Mouse (Mus musculus): Measurements from ENCODE around the gene Tmem33. TPM values are rescaled to one million over a fixed set of nuclear protein-coding genes. Genes with fewer than 3 reads are reported as not detected.

The Tmem33 gene
- total and polyA plus RNA-seq, 3 experiments = 70.4 to 147 (median 134) TPM

DNA sequence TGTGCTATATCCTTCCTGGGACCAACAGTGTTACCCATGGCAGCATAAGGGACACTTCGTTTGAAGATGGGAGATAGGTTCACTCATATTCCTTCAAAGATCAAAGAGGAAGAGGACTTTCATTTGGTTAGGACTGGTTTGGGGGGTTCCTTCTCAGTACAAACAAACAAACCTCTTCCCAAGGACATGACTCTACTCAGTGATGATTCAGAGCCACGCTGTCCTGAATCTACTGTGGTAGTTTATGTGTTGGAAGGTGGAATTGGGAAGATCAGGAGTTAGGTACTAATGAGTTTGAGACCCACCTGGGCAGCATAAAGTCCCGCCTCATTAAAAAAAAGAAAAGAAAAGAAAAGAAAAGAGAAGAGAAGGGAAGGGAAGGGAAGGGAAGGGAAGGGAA is 24.9 kb upstream of the Tmem33 start:
- H3K9me3 ChIP-seq (replicated peaks; ENCODE audit: low read length) = peaks cover 8% of the 10 kb centered on the region
- no peak overlapping the region for H3K4me3 ChIP-seq (replicated peaks in 1 of 3; ENCODE audit: low read depth in 2 of 3, low read length in 2 of 3, poor library complexity in 1 of 3)
- H3K27ac ChIP-seq (ENCODE audit: insufficient read depth, low read depth) = no peak overlapping the region
- in situ Hi-C loops (cut with MboI; ENCODE audit: low pct_ligation_motif_present, low pct_unique_long_range_greater_than_20kb, low sequenced_read_pairs) = loop anchor here (10.0 kb wide), 1 partner anchor 181 kb away; no protein-coding TSS in a partner anchor
- no peak overlapping the region for H3K4me2 ChIP-seq (ENCODE audit: insufficient read depth, low read depth, poor library complexity, severe bottlenecking)
- H3K27me3 ChIP-seq (replicated peaks) = no peaks in the 10 kb centered on the region
- TF ChIP-seq CHD2 (IDR thresholded peaks at IDR 0.05; ENCODE audit: low read length) (no peak), POLR2A (IDR thresholded peaks at IDR 0.05; ENCODE audit: low read depth, low read length) (no peak), MAZ (IDR thresholded peaks at IDR 0.05; ENCODE audit: low read depth, low read length) (no peak)
- H3K36me3 ChIP-seq (replicated peaks in 1 of 2; ENCODE audit: control insufficient read depth in 1 of 2, insufficient read depth in 1 of 2, low read length in 1 of 2) = no peaks in the 10 kb centered on the region
- peaks cover 0 to 4% of the 10 kb centered on the region in 2 experiments; a peak in 2 of 4 replicates for H3K4me1 ChIP-seq (ENCODE audit: control insufficient read depth in 1 of 2, insufficient read depth in 2 of 2)
- dilution Hi-C loops (cut with MboI; ENCODE audit: extremely low pct_ligation_motif_present, extremely low pct_unique_long_range_greater_than_20kb, low sequenced_read_pairs) = no loop called here
- H3K79me2 ChIP-seq (replicated peaks; ENCODE audit: control insufficient read depth, extremely low read depth, insufficient read depth, poor library complexity, severe bottlenecking) = no peaks in the 10 kb centered on the region
- DNase-seq (ENCODE audit: extremely low read depth) = no peak
- no peak overlapping the region for H3K9ac ChIP-seq (ENCODE audit: insufficient read depth, low read depth)

DNA sequence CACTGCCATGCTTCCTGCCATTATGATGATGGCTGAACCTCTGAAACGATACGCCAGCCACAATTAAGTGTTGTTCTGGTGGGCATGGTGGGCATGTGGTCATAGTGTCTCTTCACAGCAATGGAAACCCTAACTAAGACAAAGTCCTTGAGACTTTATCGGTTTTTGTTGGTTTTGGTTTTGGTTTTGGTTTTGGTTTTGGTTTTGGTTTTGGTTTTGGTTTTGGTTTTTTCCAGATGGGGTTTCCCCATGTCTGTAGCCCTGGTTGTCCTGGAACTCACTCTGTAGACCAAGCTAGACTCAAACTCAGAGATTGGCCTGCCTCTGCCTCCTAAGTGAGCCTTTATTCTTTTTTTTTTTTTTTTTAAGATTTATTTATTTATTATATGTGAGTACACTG is 23.8 kb upstream of the Tmem33 start:
- H3K4me3 ChIP-seq (replicated peaks in 1 of 3; ENCODE audit: low read depth in 2 of 3, low read length in 2 of 3, poor library complexity in 1 of 3) = no peak overlapping the region
- no peaks in the 10 kb centered on the region for H3K9me3 ChIP-seq (replicated peaks; ENCODE audit: low read length)
- H3K27ac ChIP-seq (ENCODE audit: insufficient read depth, low read depth) = no peak overlapping the region
- no peaks in the 10 kb centered on the region for H3K27me3 ChIP-seq (replicated peaks)
- in situ Hi-C loops (cut with MboI; ENCODE audit: low pct_ligation_motif_present, low pct_unique_long_range_greater_than_20kb, low sequenced_read_pairs) = loop anchor here (10.0 kb wide), 1 partner anchor 182 kb away; no protein-coding TSS in a partner anchor
- H3K9ac ChIP-seq (ENCODE audit: insufficient read depth, low read depth) = no peak overlapping the region
- peak; percentile 41 for DNase-seq (ENCODE audit: extremely low read depth)
- H3K36me3 ChIP-seq (replicated peaks in 1 of 2; ENCODE audit: control insufficient read depth in 1 of 2, insufficient read depth in 1 of 2, low read length in 1 of 2) = no peaks in the 10 kb centered on the region
- peaks cover 0 to 4% of the 10 kb centered on the region in 2 experiments; a peak in 2 of 4 replicates for H3K4me1 ChIP-seq (ENCODE audit: control insufficient read depth in 1 of 2, insufficient read depth in 2 of 2)
- dilution Hi-C loops (cut with MboI; ENCODE audit: extremely low pct_ligation_motif_present, extremely low pct_unique_long_range_greater_than_20kb, low sequenced_read_pairs) = no loop called here
- H3K79me2 ChIP-seq (replicated peaks; ENCODE audit: control insufficient read depth, extremely low read depth, insufficient read depth, poor library complexity, severe bottlenecking) = no peaks in the 10 kb centered on the region
- no peak overlapping the region for H3K4me2 ChIP-seq (ENCODE audit: insufficient read depth, low read depth, poor library complexity, severe bottlenecking)
- TF ChIP-seq RAD21 (IDR thresholded peaks at IDR 0.05; ENCODE audit: low read depth, low read length) (no peak), ETS1 (conservative IDR thresholded peaks at IDR 0.05; ENCODE audit: low read depth, low read length) (peak; percentile 88), IRF4 (IDR thresholded peaks at IDR 0.05; ENCODE audit: low read depth, low read length) (peak; percentile 49), ELF1 (IDR thresholded peaks at IDR 0.05; ENCODE audit: low read depth, low read length) (no peak), MEF2A (IDR thresholded peaks at IDR 0.05; ENCODE audit: borderline replicate concordance, low read depth, low read length) (no peak), EP300 (IDR thresholded peaks at IDR 0.05; ENCODE audit: low read length) (peak; percentile 72), HCFC1 (IDR thresholded peaks at IDR 0.05; ENCODE audit: low read depth, low read length) (no peak), JUND (conservative IDR thresholded peaks at IDR 0.05; ENCODE audit: low read depth, low read length) (no peak), GABPA (IDR thresholded peaks at IDR 0.05; ENCODE audit: insufficient replicate concordance, low read depth, low read length) (no peak), E2F4 (IDR thresholded peaks at IDR 0.05; ENCODE audit: insufficient replicate concordance, low read depth, low read length) (no peak), BHLHE40 (IDR thresholded peaks at IDR 0.05; ENCODE audit: low read depth, low read length) (no peak), CTCF (conservative IDR thresholded peaks at IDR 0.05 in 1 of 2, IDR thresholded peaks at IDR 0.05 in 1 of 2; ENCODE audit: low read depth in 2 of 2, low read length in 2 of 2) (no peak), ZNF384 (IDR thresholded peaks at IDR 0.05; ENCODE audit: low read depth, low read length) (no peak), MAX (IDR thresholded peaks at IDR 0.05; ENCODE audit: low read length) (peak; percentile 36; the same call in 1 of the 2 replicates), MYC (IDR thresholded peaks at IDR 0.05; ENCODE audit: low read depth, low read length) (peak; percentile 39; the same call in 1 of the 2 replicates), POLR2A (IDR thresholded peaks at IDR 0.05; ENCODE audit: low read depth, low read length) (no peak)

All from CH12.LX (cell line).